In the genomic region with DNA sequence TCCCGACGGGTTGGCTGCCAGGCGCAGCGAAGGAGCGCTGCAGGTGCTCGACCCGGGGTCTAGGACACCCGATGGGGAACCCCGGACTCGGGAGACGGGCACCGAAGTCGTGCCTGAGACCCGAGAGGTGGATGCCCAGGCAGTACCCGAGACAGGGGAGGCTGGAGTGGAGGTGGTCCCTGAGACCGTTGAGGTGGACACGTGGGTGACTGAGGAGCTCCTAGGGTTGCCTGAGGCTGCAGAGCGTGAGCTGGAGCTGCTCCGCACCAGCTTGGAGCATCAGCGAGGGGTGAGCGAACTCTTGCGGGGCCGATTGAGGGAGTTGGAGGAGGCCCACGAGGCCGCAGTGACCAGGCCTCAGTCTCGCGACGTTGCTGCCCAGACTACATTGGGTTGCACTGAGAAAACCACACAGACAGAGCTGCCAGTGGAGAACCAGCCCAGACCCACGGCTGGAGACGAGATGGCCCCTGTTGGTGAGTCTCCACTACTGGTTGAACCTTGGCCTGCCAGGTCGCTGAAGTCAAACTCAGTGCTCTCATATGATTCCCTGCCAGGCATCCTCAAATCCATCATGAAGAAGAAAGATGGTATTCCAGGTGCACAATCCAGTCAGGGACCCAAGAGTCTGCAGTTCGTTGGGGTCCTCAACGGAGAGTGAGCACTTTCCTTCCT, we compare ENCODE assay signal across 8 mouse cellular contexts. TPM values are rescaled to one million over a fixed set of nuclear protein-coding genes. Genes with fewer than 3 reads are reported as not detected.
A peak's percentile ranks its signal among the peaks of the same experiment; 100 is the strongest.
DNase-seq lines count a peak whose midpoint lies in the region; ATAC-seq and TF ChIP-seq lines count a peak whose summit lies in the region.

No protein-coding gene starts in this region.

- TF ChIP-seq CTCF in left cerebral cortex, adult 2 months (IDR thresholded peaks at IDR 0.05): no peak

- H3K9me3 ChIP-seq in hindbrain, embryonic 13.5 days: no peaks in the 10 kb centered on the region
- H3K9me3 ChIP-seq in midbrain, embryonic 12.5 days: no peaks in the 10 kb centered on the region

- peaks cover 43% of the 10 kb centered on the region for H3K36me3 ChIP-seq in hindbrain, embryonic 13.5 days
- H3K36me3 ChIP-seq in midbrain, embryonic 12.5 days: peaks cover 40% of the 10 kb centered on the region

- no peaks in the 10 kb centered on the region; the same call in 1 of the 2 replicates for H3K27me3 ChIP-seq in hindbrain, embryonic 13.5 days
- H3K27me3 ChIP-seq in midbrain, embryonic 12.5 days: no peaks in the 10 kb centered on the region

- 15% methylated on average over 33 of the region's 33 CpGs for WGBS in hindbrain, embryonic 13.5 days
- 14% methylated on average over 33 of the region's 33 CpGs for WGBS in midbrain, embryonic 12.5 days

- H3K4me1 ChIP-seq in hindbrain, embryonic 13.5 days (replicated peaks): peaks cover 34% of the 10 kb centered on the region
- H3K4me1 ChIP-seq in midbrain, embryonic 12.5 days: peaks cover 34% of the 10 kb centered on the region

- H3K27ac ChIP-seq in left cerebral cortex, adult 2 months: peak overlapping the region; percentile 92
- H3K27ac ChIP-seq in hindbrain, embryonic 13.5 days: peak overlapping the region; percentile 90
- peak overlapping the region; percentile 87 for H3K27ac ChIP-seq in midbrain, embryonic 12.5 days (replicated peaks)

- no peak for DNase-seq in left cerebral cortex, adult 2 months (ENCODE audit: extremely low spot score in 1 of 2, low spot score in 2 of 2)
- DNase-seq in left cerebral cortex, adult 9 months (ENCODE audit: low spot score in 2 of 2): no peak
- no peak for DNase-seq in embryo, embryonic 11 days
- DNase-seq in thymus, adult 18-20 months: no peak
- DNase-seq in testis, postnatal 10 days (ENCODE audit: low spot score): no peak

- peak overlapping the region; percentile 77 for H3K4me2 ChIP-seq in hindbrain, embryonic 13.5 days
- peak overlapping the region; percentile 88 for H3K4me2 ChIP-seq in midbrain, embryonic 12.5 days (replicated peaks)

- H3K9ac ChIP-seq in hindbrain, embryonic 13.5 days: peak overlapping the region; percentile 81
- peak overlapping the region; percentile 76 for H3K9ac ChIP-seq in midbrain, embryonic 12.5 days (replicated peaks)

- H3K4me3 ChIP-seq in left cerebral cortex, adult 2 months: peak overlapping the region; percentile 60
- peak overlapping the region; percentile 52 for H3K4me3 ChIP-seq in hindbrain, embryonic 13.5 days
- H3K4me3 ChIP-seq in midbrain, embryonic 12.5 days: peak overlapping the region; percentile 60

- ATAC-seq in common myeloid progenitor, adult 5-6 weeks (replicated peaks; ENCODE audit: low read depth, poor library complexity, severe bottlenecking): peak; percentile 23
- no peak for ATAC-seq in hindbrain, embryonic 13.5 days (ENCODE audit: low FRiP score)
- no peak; the same call in 1 of the 2 replicates for ATAC-seq in midbrain, embryonic 12.5 days (ENCODE audit: low FRiP score, low read depth)

- intact Hi-C loops in left cerebral cortex, adult 2 months (cut with DNase I): no loop called here

RNA-seq across cellular contexts. Expression of a gene that starts 6.3 kb away (rescaled TPM):
- total RNA-seq in left cerebral cortex, adult 2 months (2021): 100 to 1,000 TPM; 600 to 661 TPM
- 2,900 and 3,215 TPM in 2 replicates for total RNA-seq in common myeloid progenitor, adult 5-6 weeks (2017)
- polyA plus RNA-seq in hindbrain, embryonic 13.5 days (2015; fragmentation: Nextera tagmentation; extraction: Ambion mirVana): 683 and 734 TPM in 2 replicates
- polyA plus RNA-seq in midbrain, embryonic 12.5 days (2016; fragmentation: Nextera tagmentation; extraction: Ambion mirVana): 613 and 671 TPM in 2 replicates

RNA-seq across cellular contexts. Expression of a gene that starts 6.3 kb away (rescaled TPM):
- total RNA-seq in left cerebral cortex, adult 2 months (2021): 100 to 1,000 TPM; 190 to 211 TPM
- total RNA-seq in common myeloid progenitor, adult 5-6 weeks (2017): 107 and 132 TPM in 2 replicates
- polyA plus RNA-seq in hindbrain, embryonic 13.5 days (2015; fragmentation: Nextera tagmentation; extraction: Ambion mirVana): 497 and 540 TPM in 2 replicates
- polyA plus RNA-seq in midbrain, embryonic 12.5 days (2016; fragmentation: Nextera tagmentation; extraction: Ambion mirVana): 436 and 454 TPM in 2 replicates

RNA-seq across cellular contexts. Expression of a gene that starts 7.8 kb away (rescaled TPM):
- total RNA-seq in left cerebral cortex, adult 2 months (2021): 10 to 100 TPM; 32.3 to 38.7 TPM
- total RNA-seq in common myeloid progenitor, adult 5-6 weeks (2017): 4.6 and 5.5 TPM in 2 replicates
- polyA plus RNA-seq in hindbrain, embryonic 13.5 days (2015; fragmentation: Nextera tagmentation; extraction: Ambion mirVana): 37.4 and 40.5 TPM in 2 replicates
- 25.5 and 31.9 TPM in 2 replicates for polyA plus RNA-seq in midbrain, embryonic 12.5 days (2016; fragmentation: Nextera tagmentation; extraction: Ambion mirVana)

RNA-seq across cellular contexts. Expression of a gene that starts 24.8 kb away (rescaled TPM):
- total RNA-seq in left cerebral cortex, adult 2 months (2021): 10 to 100 TPM; 19.8 to 26.8 TPM
- total RNA-seq in common myeloid progenitor, adult 5-6 weeks (2017): 9.5 and 20.2 TPM in 2 replicates
- polyA plus RNA-seq in hindbrain, embryonic 13.5 days (2015; fragmentation: Nextera tagmentation; extraction: Ambion mirVana): 59.0 and 60.3 TPM in 2 replicates
- polyA plus RNA-seq in midbrain, embryonic 12.5 days (2016; fragmentation: Nextera tagmentation; extraction: Ambion mirVana): 59.8 and 63.5 TPM in 2 replicates

RNA-seq across cellular contexts. Expression of a gene that starts 36.5 kb away (rescaled TPM):
- total RNA-seq in left cerebral cortex, adult 2 months (2021): 1 to 10 TPM; 3.4 to 4.3 TPM
- total RNA-seq in common myeloid progenitor, adult 5-6 weeks (2017): 5.9 and 14.2 TPM in 2 replicates
- polyA plus RNA-seq in hindbrain, embryonic 13.5 days (2015; fragmentation: Nextera tagmentation; extraction: Ambion mirVana): 23.5 and 24.7 TPM in 2 replicates
- polyA plus RNA-seq in midbrain, embryonic 12.5 days (2016; fragmentation: Nextera tagmentation; extraction: Ambion mirVana): 21.1 and 28.3 TPM in 2 replicates
